Mouse (Mus musculus): ENCODE data around the gene Rchy1. TPM values are rescaled to one million over a fixed set of nuclear protein-coding genes. Genes with fewer than 3 reads are reported as not detected.

Rchy1 gene
- 93.5 and 97.2 TPM in 2 replicates for polyA plus RNA-seq (2015; fragmentation: Nextera tagmentation; extraction: Ambion mirVana)

DNA sequence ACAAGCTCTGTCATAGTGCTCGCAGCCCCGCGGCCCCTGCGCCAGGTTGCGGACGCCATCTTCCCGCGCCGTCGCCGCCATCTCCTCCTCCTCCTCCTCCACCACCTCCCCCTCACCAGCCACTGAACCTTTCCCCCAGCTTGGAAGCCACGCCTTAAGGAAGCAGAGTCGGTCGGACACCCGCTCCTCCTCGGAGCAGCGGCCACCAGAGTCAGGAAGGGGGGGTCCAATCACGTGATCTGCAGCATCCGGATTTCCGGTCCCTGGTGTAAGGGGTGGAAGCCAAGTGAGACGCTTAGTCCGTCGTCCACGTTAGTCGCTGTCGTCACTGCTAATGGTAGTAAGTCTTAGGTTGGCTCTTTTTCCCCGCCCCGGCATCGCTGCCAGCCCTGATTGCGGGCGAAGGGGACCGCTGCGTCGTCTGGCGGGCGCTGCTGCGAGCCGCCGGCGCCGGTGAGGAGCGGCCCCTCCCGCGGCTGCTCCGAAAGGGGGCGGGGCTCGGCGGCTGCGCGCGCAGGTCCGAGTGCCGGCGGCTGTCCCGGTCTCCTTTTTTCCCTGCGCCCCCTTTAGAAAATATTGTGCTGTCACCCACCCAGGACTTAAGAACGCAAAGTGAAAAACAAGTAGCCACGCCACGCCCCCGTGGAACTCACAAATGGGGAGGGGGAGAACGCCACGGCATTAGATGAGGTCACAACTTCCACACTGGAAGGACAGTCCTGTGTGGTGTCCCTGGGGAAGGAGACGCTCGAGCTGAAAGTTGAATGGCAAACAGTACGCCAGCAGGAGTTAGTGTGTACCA lies at the start of gene Rchy1:
TSS of gene Rchy1 (minus strand) at position 430 of the 802 bp plus-strand sequence.
- ATAC-seq (ENCODE audit: low read depth) = peak; percentile 99
- under 1% methylated on average over 65 of the region's 65 CpGs for WGBS
- Histone ChIP-seq H3K9ac (peak within 1 kb of the TSS; percentile 86), H3K4me2 (peak within 1 kb of the TSS; percentile 70), H3K27ac (replicated peaks) (peak within 1 kb of the TSS; percentile 99), H3K4me3 (peak within 1 kb of the TSS; percentile 75), H3K9me3 (no peaks in the 10 kb centered on the region), H3K27me3 (no peaks in the 10 kb centered on the region), H3K4me1 (replicated peaks) (peaks cover 37% of the 10 kb centered on the region), H3K36me3 (peaks cover 1% of the 10 kb centered on the region)

DNA sequence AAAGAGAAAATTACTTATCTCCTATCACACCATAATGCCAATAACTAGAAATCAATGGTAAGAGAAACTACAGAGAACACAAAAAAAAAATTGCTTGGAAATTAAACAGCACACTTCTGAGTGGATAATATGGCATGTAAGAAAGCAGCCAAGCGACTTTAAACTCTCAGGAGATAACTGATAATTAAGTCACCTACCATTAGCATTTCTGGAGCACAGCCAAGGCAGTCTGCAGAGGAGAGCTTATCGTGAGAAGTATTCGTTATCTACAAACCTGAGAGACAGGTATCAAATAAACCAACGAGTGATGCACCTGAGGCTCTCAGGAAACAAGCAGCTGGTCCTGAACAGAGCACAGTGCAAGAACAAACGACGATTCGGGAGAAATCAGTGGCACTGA lies 48.9 kb upstream of the Rchy1 start:
- 78% methylated on average over 7 of the region's 7 CpGs for WGBS
- Histone ChIP-seq H3K9me3 (no peaks in the 10 kb centered on the region), H3K27ac (replicated peaks) (no peak overlapping the region), H3K27me3 (no peaks in the 10 kb centered on the region), H3K4me1 (replicated peaks) (no peaks in the 10 kb centered on the region), H3K36me3 (no peaks in the 10 kb centered on the region), H3K4me3 (no peak overlapping the region), H3K4me2 (no peak overlapping the region), H3K9ac (no peak overlapping the region)
- ATAC-seq (ENCODE audit: low read depth) = no peak

DNA sequence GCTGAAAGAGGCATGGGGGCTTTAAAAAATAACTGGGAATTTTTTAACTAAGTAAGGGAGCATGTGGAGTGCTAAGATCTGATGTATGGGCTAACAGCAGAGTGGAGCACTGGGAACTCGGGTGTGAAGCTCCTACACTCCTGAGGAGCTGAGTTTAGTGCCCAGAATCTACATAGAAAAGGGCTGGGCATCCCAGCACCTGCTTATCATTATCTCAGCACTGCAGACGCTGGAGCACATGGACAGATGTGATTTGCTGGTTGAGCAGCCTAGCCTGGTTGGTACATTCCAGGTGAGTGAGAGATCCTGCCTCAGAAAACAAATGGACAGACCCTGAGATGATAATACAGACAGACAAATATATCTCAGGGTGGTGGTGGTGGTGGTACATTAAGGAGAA lies 47.0 kb upstream of the Rchy1 start:
- no peak for ATAC-seq (ENCODE audit: low read depth)
- H3K4me2 ChIP-seq = no peak overlapping the region
- no peak overlapping the region for H3K27ac ChIP-seq (replicated peaks)
- no peak overlapping the region for H3K9ac ChIP-seq
- no peaks in the 10 kb centered on the region for H3K27me3 ChIP-seq
- 41% methylated on average over 2 of the region's 2 CpGs for WGBS
- no peaks in the 10 kb centered on the region for H3K9me3 ChIP-seq
- H3K36me3 ChIP-seq = no peaks in the 10 kb centered on the region
- H3K4me1 ChIP-seq (replicated peaks) = no peaks in the 10 kb centered on the region
- no peak overlapping the region for H3K4me3 ChIP-seq

DNA sequence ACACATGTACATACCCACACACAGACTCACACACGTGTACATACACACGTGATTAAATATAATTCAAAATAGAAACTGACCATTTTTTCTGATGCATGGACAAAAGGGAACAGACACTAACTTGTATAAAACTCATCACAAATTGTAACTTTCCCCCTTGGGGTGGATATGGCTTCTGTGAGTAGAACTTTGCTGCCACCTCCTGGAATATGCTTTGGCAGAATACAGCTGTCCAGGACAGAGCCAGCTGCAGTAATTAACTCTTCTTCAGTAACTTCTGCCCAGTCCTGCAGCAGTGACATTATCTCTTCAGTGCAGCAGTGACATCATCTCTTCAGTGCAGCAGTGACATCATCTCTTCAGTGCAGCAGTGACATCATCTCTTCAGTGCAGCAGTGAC lies 40.1 kb upstream of the Rchy1 start:
- Histone ChIP-seq H3K36me3 (no peaks in the 10 kb centered on the region), H3K4me2 (no peak overlapping the region), H3K4me1 (replicated peaks) (no peaks in the 10 kb centered on the region), H3K9me3 (peaks cover 9% of the 10 kb centered on the region), H3K27me3 (no peaks in the 10 kb centered on the region), H3K27ac (replicated peaks) (no peak overlapping the region), H3K9ac (no peak overlapping the region), H3K4me3 (no peak overlapping the region)
- ATAC-seq (ENCODE audit: low read depth) = peak; percentile 69; the same call in 1 of the 2 replicates
- WGBS = 64% methylated on average over 2 of the region's 2 CpGs

DNA sequence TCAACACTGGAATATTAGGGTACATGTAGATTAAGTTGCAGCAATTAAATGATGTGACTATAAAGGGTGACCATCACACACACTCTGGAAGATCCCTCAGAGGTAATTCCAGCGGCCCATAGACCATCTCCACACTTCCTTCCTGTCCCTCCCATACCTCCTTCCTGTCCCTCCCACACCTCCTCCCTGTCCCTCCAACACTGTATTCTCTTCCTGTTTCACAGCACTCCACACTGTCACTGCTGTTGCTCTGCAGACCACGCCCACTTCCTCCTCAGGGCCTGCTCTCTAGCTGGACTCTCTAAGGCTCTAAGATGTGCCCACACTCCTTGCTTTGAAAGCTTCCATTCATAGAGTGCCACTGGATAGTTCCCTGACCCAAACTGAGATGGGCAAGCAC lies 37.9 kb upstream of the Rchy1 start:
- Histone ChIP-seq H3K9me3 (peaks cover 9% of the 10 kb centered on the region), H3K9ac (no peak overlapping the region), H3K4me2 (no peak overlapping the region), H3K4me1 (replicated peaks) (no peaks in the 10 kb centered on the region), H3K4me3 (no peak overlapping the region), H3K36me3 (no peaks in the 10 kb centered on the region), H3K27me3 (no peaks in the 10 kb centered on the region), H3K27ac (replicated peaks) (no peak overlapping the region)
- no peak for ATAC-seq (ENCODE audit: low read depth)
- 81% methylated on average over 2 of the region's 2 CpGs for WGBS

DNA sequence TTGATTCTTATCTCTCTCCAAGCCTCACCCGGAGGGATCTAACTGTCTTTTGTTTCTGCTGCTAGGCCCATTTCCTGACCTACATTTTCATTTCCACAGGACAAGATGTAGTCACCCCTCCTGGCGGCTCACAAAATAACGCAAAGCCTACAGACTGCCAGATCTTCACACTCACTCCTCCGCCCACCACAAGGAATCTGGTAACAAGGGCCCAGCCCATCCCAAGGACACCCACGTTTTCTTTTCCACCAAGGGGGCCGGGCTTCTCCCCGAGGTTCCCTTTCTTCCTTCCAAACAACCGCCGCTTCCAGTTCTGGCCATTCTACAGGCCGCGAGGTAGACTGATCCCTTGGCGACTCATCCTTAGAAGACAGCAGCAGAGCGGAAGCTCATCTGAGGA lies 31.7 kb upstream of the Rchy1 start:
- ATAC-seq (ENCODE audit: low read depth) = no peak
- Histone ChIP-seq H3K27ac (replicated peaks) (no peak overlapping the region), H3K27me3 (no peaks in the 10 kb centered on the region), H3K4me2 (no peak overlapping the region), H3K4me3 (no peak overlapping the region), H3K4me1 (replicated peaks) (no peaks in the 10 kb centered on the region), H3K9ac (no peak overlapping the region), H3K9me3 (peaks cover 9% of the 10 kb centered on the region), H3K36me3 (no peaks in the 10 kb centered on the region)
- 72% methylated on average over 13 of the region's 13 CpGs for WGBS

DNA sequence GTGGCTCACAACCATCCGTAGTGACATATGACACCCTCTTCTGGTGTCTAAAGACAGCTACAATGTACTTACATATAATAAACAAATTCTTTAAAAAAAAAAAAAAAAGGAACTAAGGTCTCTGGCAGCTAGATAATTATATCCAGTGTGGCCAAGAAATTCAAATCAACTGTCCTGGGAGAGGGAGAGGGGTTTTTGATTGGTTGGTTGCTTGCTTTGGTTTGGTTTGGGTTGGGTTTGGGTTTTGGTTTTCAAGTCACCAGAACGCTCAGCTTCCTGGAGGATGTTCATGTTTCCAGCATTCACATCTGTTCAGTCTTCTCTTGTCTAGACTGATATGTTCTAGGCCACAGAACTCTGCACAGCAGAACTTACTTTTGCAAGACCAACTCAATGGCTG lies 30.2 kb upstream of the Rchy1 start:
- WGBS = 90% methylated on average over 2 of the region's 2 CpGs
- no peak for ATAC-seq (ENCODE audit: low read depth)
- no peaks in the 10 kb centered on the region for H3K9me3 ChIP-seq

DNA sequence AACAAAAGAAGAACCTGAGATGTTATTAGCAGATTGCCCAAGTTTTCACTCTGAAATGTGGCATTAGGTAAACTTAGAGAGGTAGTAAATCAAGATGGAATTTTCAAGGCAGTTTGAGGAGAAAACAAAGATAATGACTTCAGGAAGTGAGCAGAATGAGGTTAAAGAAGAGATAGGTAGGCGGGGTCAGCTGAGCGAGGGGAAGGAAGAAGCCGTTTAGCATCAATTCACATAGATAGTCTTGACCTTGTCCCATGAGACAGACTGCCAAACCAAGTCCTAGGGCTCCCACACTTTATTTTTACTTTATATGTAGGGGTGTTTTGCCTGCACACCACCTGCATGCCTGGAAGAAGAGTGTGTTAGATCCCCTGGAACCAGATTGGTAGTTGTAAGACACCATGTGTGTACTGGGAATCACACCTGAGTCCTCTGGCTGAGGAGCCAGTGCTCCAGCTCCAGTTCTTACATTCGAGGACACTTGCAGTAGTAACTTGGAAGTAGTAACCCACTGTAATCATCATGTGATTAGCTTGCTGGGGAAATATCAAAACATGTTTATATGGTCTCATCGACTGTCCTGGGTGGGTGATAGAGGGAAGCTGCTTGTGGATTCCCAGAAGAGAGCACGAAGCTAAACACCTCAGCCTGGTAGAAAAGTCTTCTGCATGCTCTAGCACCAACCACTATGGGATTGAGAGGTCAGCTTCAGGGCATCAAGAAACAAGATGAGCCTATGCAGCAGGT lies 28.5 kb upstream of the Rchy1 start:
- H3K4me2 ChIP-seq = no peak overlapping the region
- H3K9me3 ChIP-seq = no peaks in the 10 kb centered on the region
- H3K27ac ChIP-seq (replicated peaks) = no peak overlapping the region
- ATAC-seq (ENCODE audit: low read depth) = no peak
- 81% methylated on average over 6 of the region's 6 CpGs for WGBS
- H3K9ac ChIP-seq = no peak overlapping the region
- no peaks in the 10 kb centered on the region for H3K4me1 ChIP-seq (replicated peaks)
- H3K36me3 ChIP-seq = no peaks in the 10 kb centered on the region
- H3K4me3 ChIP-seq = no peak overlapping the region
- H3K27me3 ChIP-seq = no peaks in the 10 kb centered on the region

More for the DNA sequence above, 30.2 kb upstream of the Rchy1 start:
- Histone ChIP-seq H3K4me1 (replicated peaks) (no peaks in the 10 kb centered on the region), H3K4me2 (no peak overlapping the region), H3K4me3 (no peak overlapping the region), H3K27me3 (no peaks in the 10 kb centered on the region), H3K36me3 (no peaks in the 10 kb centered on the region), H3K9ac (no peak overlapping the region), H3K27ac (replicated peaks) (no peak overlapping the region)

DNA sequence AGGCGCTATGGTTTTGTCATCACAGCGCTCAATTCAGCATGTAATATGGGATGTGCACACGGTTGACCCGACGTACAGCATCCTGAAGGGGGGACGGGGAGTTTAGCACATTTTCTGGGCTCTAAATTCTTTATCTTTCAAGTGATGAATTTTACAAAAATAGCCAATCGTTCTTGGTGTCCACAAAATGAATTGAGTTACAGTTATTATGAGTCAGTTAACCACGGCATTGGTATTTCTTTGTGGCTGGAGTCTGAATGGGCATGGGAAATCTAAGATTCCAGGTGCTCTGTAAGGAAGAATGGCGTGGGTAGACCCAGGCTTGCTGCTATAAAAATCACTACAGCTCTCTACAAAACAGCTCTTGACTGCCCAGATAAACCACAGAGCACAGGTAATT lies 26.4 kb upstream of the Rchy1 start:
- Histone ChIP-seq H3K27me3 (no peaks in the 10 kb centered on the region), H3K4me3 (no peak overlapping the region), H3K27ac (replicated peaks) (no peak overlapping the region), H3K9ac (no peak overlapping the region), H3K4me1 (replicated peaks) (no peaks in the 10 kb centered on the region), H3K9me3 (no peaks in the 10 kb centered on the region), H3K36me3 (no peaks in the 10 kb centered on the region), H3K4me2 (no peak overlapping the region)
- WGBS = 74% methylated on average over 9 of the region's 9 CpGs
- no peak for ATAC-seq (ENCODE audit: low read depth)

DNA sequence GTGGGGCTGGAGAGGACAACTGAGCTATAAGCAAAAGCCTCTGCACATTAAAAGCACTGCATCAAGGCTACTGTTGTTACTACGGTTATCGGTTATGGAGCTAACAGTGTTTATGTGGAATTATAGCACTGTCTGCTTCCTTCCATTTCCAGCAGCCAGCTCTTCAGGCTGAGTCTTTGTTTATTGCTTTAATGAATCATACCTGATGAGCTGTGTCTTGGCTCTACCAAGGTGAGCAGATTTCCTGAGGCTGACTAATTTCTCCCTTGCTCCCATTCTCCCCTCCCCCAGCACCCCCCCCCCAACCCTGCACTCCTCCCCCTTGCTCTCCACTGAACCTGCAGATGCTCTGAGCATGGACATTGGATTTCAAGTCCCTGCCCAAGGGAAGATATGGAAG lies 24.9 kb upstream of the Rchy1 start:
- Histone ChIP-seq H3K4me1 (replicated peaks) (no peaks in the 10 kb centered on the region), H3K36me3 (no peaks in the 10 kb centered on the region), H3K4me2 (no peak overlapping the region), H3K9ac (no peak overlapping the region), H3K9me3 (no peaks in the 10 kb centered on the region), H3K4me3 (no peak overlapping the region), H3K27me3 (no peaks in the 10 kb centered on the region), H3K27ac (replicated peaks) (no peak overlapping the region)
- 82% methylated on average over 2 of the region's 2 CpGs for WGBS
- no peak for ATAC-seq (ENCODE audit: low read depth)

DNA sequence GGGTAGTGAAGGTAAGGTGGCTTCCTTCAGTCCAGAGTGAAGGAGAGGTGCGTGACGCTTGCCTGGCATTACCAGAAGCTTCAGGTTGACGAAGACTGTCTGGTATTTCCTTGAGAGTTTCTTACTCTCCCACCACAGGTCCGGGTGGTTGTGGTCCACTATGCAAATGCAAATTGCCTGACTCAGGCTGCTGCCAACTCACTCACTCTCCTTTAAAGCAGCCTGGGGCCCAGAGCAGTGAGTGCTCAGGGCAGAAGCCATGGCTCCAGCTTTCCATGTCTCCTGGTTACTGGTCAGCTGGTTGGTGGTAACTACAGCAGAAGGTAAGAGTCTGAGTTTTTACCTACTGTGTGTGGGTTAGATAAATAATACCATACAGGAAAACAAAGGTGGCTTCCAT lies 24.4 kb upstream of the Rchy1 start, which contains the start of gene Odaph:
TSS of gene Odaph (plus strand) at position 240 of the 400 bp plus-strand sequence.
- Histone ChIP-seq H3K27me3 (no peaks in the 10 kb centered on the region), H3K4me1 (replicated peaks) (no peaks in the 10 kb centered on the region), H3K4me2 (no peak within 1 kb of the TSS), H3K36me3 (no peaks in the 10 kb centered on the region), H3K27ac (replicated peaks) (no peak within 1 kb of the TSS), H3K9ac (no peak within 1 kb of the TSS), H3K4me3 (no peak within 1 kb of the TSS), H3K9me3 (no peaks in the 10 kb centered on the region)
- no peak for ATAC-seq (ENCODE audit: low read depth)
- WGBS = 68% methylated on average over 4 of the region's 4 CpGs

DNA sequence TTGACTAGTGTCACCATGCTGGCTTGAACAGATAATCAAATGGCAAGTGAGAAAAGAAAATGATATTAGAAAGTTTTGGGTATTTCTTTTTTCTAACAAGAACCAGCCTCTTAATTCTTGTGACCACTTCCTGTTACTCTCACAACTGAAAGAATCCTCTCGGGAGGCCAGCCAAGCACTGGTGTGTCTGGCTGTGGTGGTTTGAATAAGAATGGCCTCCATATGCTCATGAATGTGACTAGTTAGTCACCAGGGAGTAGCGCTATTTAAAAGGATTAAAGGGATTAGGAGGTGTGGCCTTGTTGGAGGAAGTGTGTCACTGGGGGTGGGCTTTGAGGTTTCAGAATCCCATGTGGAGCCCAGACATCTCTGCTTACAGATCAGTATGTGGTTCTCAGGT lies 22.9 kb upstream of the Rchy1 start:
- H3K9me3 ChIP-seq = no peaks in the 10 kb centered on the region
- H3K4me2 ChIP-seq = no peak overlapping the region
- H3K4me3 ChIP-seq = no peak overlapping the region
- H3K27me3 ChIP-seq = no peaks in the 10 kb centered on the region
- H3K4me1 ChIP-seq (replicated peaks) = no peaks in the 10 kb centered on the region
- H3K27ac ChIP-seq (replicated peaks) = no peak overlapping the region
- 79% methylated on average over 2 of the region's 2 CpGs for WGBS
- no peak overlapping the region for H3K9ac ChIP-seq
- no peaks in the 10 kb centered on the region for H3K36me3 ChIP-seq
- ATAC-seq (ENCODE audit: low read depth) = no peak

Measured in neural tube, embryonic 13.5 days (tissue).